Mouse (Mus musculus) heart, adult 2 months (tissue): ENCODE measurements around the gene Limch1. TPM values are rescaled to one million over a fixed set of nuclear protein-coding genes. Genes with fewer than 3 reads are reported as not detected.
A peak's percentile ranks its signal among the peaks of the same experiment; 100 is the strongest.

Experiments used
- DNase-seq, 2 experiments: peaks; one replicate each; pipeline ENCODE4 v3.0.0; 2021
- H3K27ac ChIP-seq: fragments of 200-600 bp; 2 replicates; pipeline ENCODE4 v1.8.1; 2022
- H3K27me3 ChIP-seq: fragments of 200-500 bp; 2 replicates; pipeline ENCODE4 v1.6.1; 2012; ENCODE audit warnings: mild to moderate bottlenecking, low read length, inconsistent platforms, mixed read lengths; ENCODE audit not compliant: control insufficient read depth, insufficient read depth
- H3K36me3 ChIP-seq: fragments of 200-500 bp; 2 replicates; pipeline ENCODE4 v1.6.1; 2012; ENCODE audit warnings: low read length, inconsistent platforms; ENCODE audit not compliant: control insufficient read depth, insufficient read depth
- H3K4me1 ChIP-seq: fragments of 200-500 bp; 2 replicates; pipeline ENCODE4 v1.6.1; 2011; ENCODE audit warnings: low read length; ENCODE audit not compliant: control insufficient read depth, insufficient read depth
- H3K4me3 ChIP-seq: fragments of 200-600 bp; 2 replicates; pipeline ENCODE4 v1.8.1; 2022
- H3K79me2 ChIP-seq: fragments of 200-500 bp; replicated peaks from 2 replicates; pipeline ENCODE4 v1.6.1; 2012; ENCODE audit warnings: mild to moderate bottlenecking, inconsistent platforms, low read length, moderate library complexity, mixed read lengths; ENCODE audit not compliant: control insufficient read depth, insufficient read depth
- H3K9ac ChIP-seq: fragments of 200-500 bp; 2 replicates; pipeline ENCODE4 v1.6.1; 2012; ENCODE audit warnings: low read depth, mild to moderate bottlenecking, control low read depth, inconsistent platforms, low read length, mixed read lengths
- CTCF ChIP-seq: fragments of 200-600 bp; IDR thresholded peaks from 2 replicates; pipeline ENCODE4 v1.8.1; 2022; ENCODE audit warnings: antibody characterized with exemption, mild to moderate bottlenecking, moderate library complexity
- EP300 ChIP-seq: fragments of 200-500 bp; IDR thresholded peaks from 2 replicates; pipeline ENCODE4 v1.6.1; 2011; ENCODE audit warnings: low read depth, low read length, control low read depth; ENCODE audit not compliant: insufficient read depth
- POLR2A ChIP-seq: fragments of 200-500 bp; IDR thresholded peaks from 2 replicates; pipeline ENCODE4 v1.6.1; 2011; ENCODE audit warnings: mild to moderate bottlenecking, low read depth, low read length, control low read depth; ENCODE audit not compliant: insufficient read depth
- WGBS: fragments of 180-500 bp; shearing (Covaris S2); methylation state at CpG from one replicate; pipeline ENCODE4 v1.1.7; 2018; 5-methylcytosine and 5-hydroxymethylcytosine counted together
- intact Hi-C: fragments of 180-260 bp; cut with DNase I; formaldehyde crosslinking; loops from one replicate; pipeline ENCODE4 v1.15.1; 2025
- polyA plus RNA-seq: library from polyadenylated mRNA; depleted of rRNA; stranded (reverse); fragments of >200 nt; gene quantifications from 2 replicates; pipeline ENCODE4 v1.2.3, GENCODE M21; 2012
- total RNA-seq, 2 experiments: library from RNA; stranded (reverse); gene quantifications; 2 replicates each; pipeline ENCODE4 v1.2.3; 2021

Gene Limch1
- total and polyA plus RNA-seq, 3 experiments = 60.2 to 277 (median 230) TPM

- Histone ChIP-seq H3K4me3 (no peak overlapping the region), H3K9ac (no peak overlapping the region), H3K36me3 (peaks cover 14% of the 10 kb centered on the region), H3K4me1 (peaks cover 5% of the 10 kb centered on the region), H3K27ac (peak overlapping the region; percentile 22; the same call in 1 of the 2 replicates), H3K27me3 (no peaks in the 10 kb centered on the region), H3K79me2 (no peaks in the 10 kb centered on the region)
- TF ChIP-seq POLR2A (no peak), EP300 (0 out of 2 replicates have a peak, but pooled peaks have one; percentile 14)
- DNase-seq = peak in 1 of 2 experiments; percentile 71
- intact Hi-C loops = loop anchor here (5.0 kb wide), 1 partner anchor 37 kb away; no protein-coding TSS in a partner anchor
- WGBS = 72% methylated on average over 8 of the region's 8 CpGs
Observed at GRCm38 (mm10) chr5:66975621-66976020, 230.0 kb downstream of the Limch1 start.

DNA sequence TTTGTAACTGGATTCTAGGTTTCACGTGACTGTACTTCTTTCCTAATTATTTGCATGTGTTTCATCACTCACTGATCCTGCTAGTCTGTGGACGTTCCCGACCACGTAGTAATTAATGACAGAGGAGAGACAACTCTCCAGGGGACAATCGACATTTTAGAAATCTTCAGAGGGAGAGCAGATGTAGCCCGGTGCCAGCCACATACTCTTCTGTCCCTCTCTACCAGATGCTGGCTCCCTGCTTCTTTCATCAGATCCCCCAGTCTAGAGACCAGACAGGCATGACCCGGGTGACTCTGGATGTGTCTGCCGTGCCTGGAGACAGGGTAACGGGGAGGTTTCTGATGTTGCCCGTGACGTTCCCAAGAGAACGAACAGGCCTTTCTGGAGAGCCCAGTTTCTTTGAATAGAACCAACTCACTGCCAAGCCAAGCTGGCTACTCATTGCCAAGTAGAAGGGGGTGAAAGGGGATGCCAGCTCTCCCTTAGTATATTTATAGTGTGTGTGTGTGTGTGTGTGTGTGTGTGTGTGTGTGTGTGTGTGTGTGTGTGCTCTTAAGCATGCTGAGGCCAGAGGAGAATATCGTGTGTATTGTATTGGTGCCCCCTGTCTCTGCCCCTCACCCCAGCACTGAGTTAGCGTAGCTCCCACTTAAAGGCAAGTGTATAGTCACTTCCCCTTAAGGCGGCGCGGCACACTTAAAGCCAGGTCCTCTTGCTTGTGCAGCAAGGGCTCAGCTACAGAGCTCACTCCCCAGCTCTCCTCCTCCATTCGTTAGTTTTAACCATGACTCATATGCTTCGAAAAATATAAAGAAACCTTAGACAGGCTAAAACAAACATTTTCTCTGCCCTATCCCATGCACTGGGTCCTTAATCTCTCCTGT, 233.9 kb downstream of the Limch1 start:
- Histone ChIP-seq H3K27me3 (no peaks in the 10 kb centered on the region), H3K4me1 (peaks cover 5% of the 10 kb centered on the region), H3K27ac (peak overlapping the region; percentile 85), H3K9ac (peak overlapping the region; percentile 63; the same call in 1 of the 2 replicates), H3K36me3 (peaks cover 16% of the 10 kb centered on the region), H3K4me3 (no peak overlapping the region), H3K79me2 (no peaks in the 10 kb centered on the region; the same call in 1 of the 2 replicates)
- peak; percentile 56 to 79 for DNase-seq
- TF ChIP-seq POLR2A (no peak), CTCF (no peak), EP300 (0 out of 2 replicates have a peak, but pooled peaks have one; percentile 59)
- 53% methylated on average over 19 of the region's 19 CpGs for WGBS
- intact Hi-C loops = loop anchor here (5.0 kb wide), 1 partner anchor 33 kb away; no protein-coding TSS in a partner anchor

DNA sequence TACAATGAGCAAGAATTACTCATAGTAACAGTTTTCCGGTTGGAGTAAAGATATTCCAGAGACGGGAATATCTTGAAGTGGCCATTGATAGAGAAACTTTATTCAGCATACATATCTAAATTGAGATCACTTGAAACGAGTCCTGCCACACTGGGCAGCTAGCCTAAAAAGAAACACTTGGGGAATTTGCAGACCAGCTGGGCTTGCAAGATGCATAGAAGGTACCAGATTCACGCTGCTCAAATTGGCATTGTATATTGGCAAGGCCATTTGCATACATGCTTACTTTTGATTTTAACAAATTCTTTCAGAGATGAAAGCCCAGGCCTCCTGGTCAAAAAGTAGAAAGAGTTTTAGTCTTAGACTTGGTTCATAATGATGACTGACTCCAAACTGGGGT, 235.2 kb downstream of the Limch1 start:
- 49% methylated on average over 4 of the region's 4 CpGs for WGBS
- Histone ChIP-seq H3K79me2 (no peaks in the 10 kb centered on the region; the same call in 1 of the 2 replicates), H3K4me1 (peaks cover 5% of the 10 kb centered on the region), H3K36me3 (peaks cover 16% of the 10 kb centered on the region), H3K9ac (no peak overlapping the region), H3K4me3 (no peak overlapping the region), H3K27ac (no peak overlapping the region; the same call in 1 of the 2 replicates), H3K27me3 (no peaks in the 10 kb centered on the region)
- intact Hi-C loops = no loop called here
- TF ChIP-seq CTCF = no peak
- TF ChIP-seq EP300 = no peak
- no peak for TF ChIP-seq POLR2A
- DNase-seq = no peak

DNA sequence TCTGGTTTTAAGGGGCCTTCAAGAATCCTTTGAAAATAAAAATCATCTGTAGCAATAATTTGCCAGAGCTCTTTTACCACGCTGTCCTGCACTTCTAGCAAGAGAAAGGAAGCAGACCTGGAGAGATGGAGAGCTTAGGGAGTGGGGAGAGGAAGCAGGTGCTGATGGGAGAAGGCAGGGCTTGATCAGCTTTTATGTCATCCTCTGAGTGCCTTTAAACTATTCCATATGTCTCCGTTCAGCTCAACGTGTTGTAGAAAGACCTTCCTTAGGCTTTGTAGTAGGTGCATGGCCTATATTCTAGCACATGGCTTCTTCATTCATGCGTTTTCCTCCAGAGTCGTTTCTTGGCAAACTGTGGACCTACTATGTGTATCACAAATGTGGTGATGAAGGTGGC, 237.5 kb downstream of the Limch1 start:
- 85% methylated on average over 5 of the region's 5 CpGs for WGBS
- H3K4me1 ChIP-seq = peaks cover 4% of the 10 kb centered on the region
- no peak overlapping the region for H3K9ac ChIP-seq
- no peak for DNase-seq
- H3K36me3 ChIP-seq = peaks cover 16% of the 10 kb centered on the region
- TF ChIP-seq EP300 (no peak), CTCF (no peak), POLR2A (no peak)
- no peaks in the 10 kb centered on the region; the same call in 1 of the 2 replicates for H3K79me2 ChIP-seq
- no peaks in the 10 kb centered on the region for H3K27me3 ChIP-seq
- intact Hi-C loops = no loop called here
- H3K27ac ChIP-seq = no peak overlapping the region
- no peak overlapping the region for H3K4me3 ChIP-seq

DNA sequence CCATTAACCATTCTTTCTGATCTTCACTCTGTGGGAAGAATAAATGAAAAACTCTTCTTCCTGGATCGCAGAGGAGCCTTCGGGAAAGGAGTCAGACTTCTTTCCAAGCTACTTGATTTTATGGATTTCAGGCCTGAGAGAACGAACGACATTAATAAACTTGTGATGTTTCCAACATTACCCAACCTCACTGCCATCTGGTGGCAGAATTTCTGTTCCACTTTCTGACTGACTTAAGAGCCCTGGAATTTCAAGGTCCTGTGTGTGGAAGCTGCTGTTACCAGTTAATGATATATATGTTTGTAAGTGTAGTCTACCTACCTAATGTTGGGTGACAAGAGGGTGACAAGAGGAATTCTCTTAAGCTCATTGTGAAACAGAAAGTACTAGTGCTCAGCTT, 243.3 kb downstream of the Limch1 start:
- Histone ChIP-seq H3K79me2 (no peaks in the 10 kb centered on the region), H3K9ac (no peak overlapping the region), H3K4me1 (peaks cover 5% of the 10 kb centered on the region), H3K36me3 (peaks cover 11% of the 10 kb centered on the region), H3K4me3 (no peak overlapping the region), H3K27ac (no peak overlapping the region; the same call in 1 of the 2 replicates), H3K27me3 (no peaks in the 10 kb centered on the region)
- intact Hi-C loops = loop anchor here (5.0 kb wide), 1 partner anchor 42 kb away; no protein-coding TSS in a partner anchor
- no peak for DNase-seq
- TF ChIP-seq CTCF = peak; percentile 67
- no peak for TF ChIP-seq POLR2A
- WGBS = 50% methylated on average over 4 of the region's 4 CpGs

GRCm38 (mm10) chr5:66989531-66989930, 243.9 kb downstream of the Limch1 start:
- Histone ChIP-seq H3K27me3 (no peaks in the 10 kb centered on the region), H3K27ac (peak overlapping the region; percentile 5), H3K36me3 (peaks cover 11% of the 10 kb centered on the region), H3K4me1 (peaks cover 5% of the 10 kb centered on the region), H3K9ac (no peak overlapping the region), H3K4me3 (no peak overlapping the region), H3K79me2 (no peaks in the 10 kb centered on the region)
- WGBS = 48% methylated on average over 7 of the region's 7 CpGs
- no peak for DNase-seq
- TF ChIP-seq CTCF = no peak
- 0 out of 2 replicates have a peak, but pooled peaks have one; percentile 34 for TF ChIP-seq EP300
- intact Hi-C loops = loop anchor here (5.0 kb wide), 1 partner anchor 42 kb away; no protein-coding TSS in a partner anchor
